ENCODE assay signal across 32 mouse cellular contexts in the genomic region with DNA sequence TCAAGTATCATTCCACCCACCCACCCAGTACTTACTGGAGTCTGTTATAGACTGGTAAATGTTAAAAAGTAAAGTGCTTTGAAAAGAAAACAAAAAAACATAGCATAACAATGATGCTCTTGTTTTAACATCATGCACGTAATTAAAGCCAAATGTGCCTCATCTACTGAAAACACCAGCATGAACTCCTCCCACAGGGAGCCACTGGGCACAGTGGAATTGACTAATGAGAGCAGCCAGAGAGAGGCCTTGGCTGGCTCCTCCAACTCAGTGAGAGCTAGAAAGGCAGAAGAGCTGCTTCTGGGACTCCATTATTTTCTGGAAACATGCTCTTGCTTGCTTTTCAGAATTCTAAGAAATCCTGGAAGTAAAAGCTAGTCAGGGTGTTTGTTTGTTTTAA. TPM values are rescaled to one million over a fixed set of nuclear protein-coding genes. Genes with fewer than 3 reads are reported as not detected.
DNase-seq lines count a peak whose midpoint lies in the region; ATAC-seq lines count a peak whose summit lies in the region.
"Had no signal": no experiment of that assay in that cellular context is flagged by ENCODE, and none has a peak within 500 bp of the region (broad histone marks: within the 10 kb centered on the region; RNA-seq: fewer than 3 reads in every experiment).

No protein-coding gene starts in this region.

- no peak overlapping the region for H3K9ac ChIP-seq in embryonic facial prominence, embryonic 11.5 days (replicated peaks; ENCODE audit: low read length)
- H3K9ac ChIP-seq: heart, embryonic 15.5 days; limb, embryonic 13.5 days; liver, embryonic 13.5 days; midbrain, embryonic 15.5 days; neural tube, embryonic 15.5 days had no signal

- no peak overlapping the region for H3K4me2 ChIP-seq in embryonic facial prominence, embryonic 11.5 days (ENCODE audit: low read depth, low read length)
- H3K4me2 ChIP-seq: heart, embryonic 15.5 days; limb, embryonic 13.5 days; liver, embryonic 13.5 days; midbrain, embryonic 15.5 days; neural tube, embryonic 15.5 days had no signal

- no peak overlapping the region for H3K27ac ChIP-seq in embryonic facial prominence, embryonic 11.5 days (replicated peaks; ENCODE audit: low read depth, low read length)
- H3K27ac ChIP-seq: heart, embryonic 15.5 days; kidney, postnatal 0 days; limb, embryonic 13.5 days; liver, embryonic 13.5 days; midbrain, embryonic 15.5 days; neural tube, embryonic 15.5 days had no signal

- H3K4me3 ChIP-seq in embryonic facial prominence, embryonic 11.5 days (ENCODE audit: low read depth, low read length) = no peak overlapping the region
- H3K4me3 ChIP-seq: heart, embryonic 10.5 days; heart, embryonic 15.5 days; limb, embryonic 13.5 days; liver, embryonic 13.5 days; midbrain, embryonic 15.5 days; neural tube, embryonic 15.5 days had no signal

- DNase-seq in embryo, embryonic 10 days (ENCODE audit: low spot score) = peak; percentile 27
- no peak for DNase-seq in embryo, embryonic 9.5 days (ENCODE audit: extremely low spot score)
- peak; percentile 63 for DNase-seq in embryonic facial prominence, embryonic 11.5 days (ENCODE audit: low spot score)
- DNase-seq in forelimb bud, embryonic 11.5 days (ENCODE audit: low read depth, low spot score) = peak; percentile 58
- DNase-seq in ovary, postnatal 14 days (ENCODE audit: low spot score) = no peak
- no peak for DNase-seq in gastrocnemius, postnatal 25 days
- no peak for DNase-seq in adrenal gland, postnatal 14 days
- DNase-seq: adrenal gland, postnatal 25 days; cerebellum, adult 11-12 months; cerebellum, adult 9-11 months; gastrocnemius, postnatal 10 days; kidney, adult 8-10 months; kidney, postnatal 4 days; layer of hippocampus, postnatal 36 days; liver, embryonic 13.5 days; lung, adult 18-20 months; lung, postnatal 4 days; right cerebral cortex, adult 18-20 months; spleen, adult 18-20 months; thymus, postnatal 14 days had no signal

- H3K4me1 ChIP-seq in embryonic facial prominence, embryonic 11.5 days (ENCODE audit: control insufficient read depth, insufficient read depth, low read length) = no peaks in the 10 kb centered on the region
- H3K4me1 ChIP-seq: liver, embryonic 13.5 days; midbrain, embryonic 15.5 days; neural tube, embryonic 15.5 days had no signal

- H3K27me3 ChIP-seq in embryonic facial prominence, embryonic 11.5 days (ENCODE audit: control insufficient read depth, insufficient read depth, low read length) = no peaks in the 10 kb centered on the region
- H3K27me3 ChIP-seq: heart, embryonic 15.5 days; limb, embryonic 13.5 days; liver, embryonic 13.5 days; midbrain, embryonic 15.5 days; neural tube, embryonic 15.5 days; Patski had no signal

- WGBS in embryonic facial prominence, embryonic 11.5 days = 42% methylated on average over 1 of the region's 1 CpGs

- no peaks in the 10 kb centered on the region for H3K36me3 ChIP-seq in embryonic facial prominence, embryonic 11.5 days (replicated peaks; ENCODE audit: control insufficient read depth, insufficient read depth, low read depth, low read length)
- H3K36me3 ChIP-seq: G1E; heart, embryonic 10.5 days; heart, embryonic 15.5 days; limb, embryonic 13.5 days; liver, embryonic 13.5 days; midbrain, embryonic 15.5 days; neural tube, embryonic 15.5 days had no signal

- no peaks in the 10 kb centered on the region for H3K9me3 ChIP-seq in embryonic facial prominence, embryonic 11.5 days (replicated peaks; ENCODE audit: control insufficient read depth, low read length)
- H3K9me3 ChIP-seq: G1E; heart, embryonic 10.5 days; heart, embryonic 15.5 days; limb, embryonic 13.5 days; liver, embryonic 13.5 days; megakaryocyte, embryonic 14.5 days; midbrain, embryonic 15.5 days; neural tube, embryonic 15.5 days had no signal

- ATAC-seq in embryonic facial prominence, embryonic 11.5 days (replicated peaks; ENCODE audit: insufficient number of reproducible peaks, low FRiP score, low TSS enrichment, low read depth) = no peak
- ATAC-seq: forebrain, embryonic 16.5 days; hindbrain, embryonic 16.5 days; lung, postnatal 0 days; midbrain, embryonic 15.5 days; Patski had no signal

RNA-seq across cellular contexts. Expression of a gene that starts 24.7 kb away (rescaled TPM):
- polyA plus RNA-seq in embryonic facial prominence, embryonic 11.5 days (2014; fragmentation: Nextera tagmentation; extraction: Ambion mirVana) = 2.2 TPM in 2 replicates
- total RNA-seq in gastrocnemius, postnatal 25 days (2021) = 1 to 10 TPM in 1 of 2 experiments, under 1 TPM in 1; 0.56 to 3.6 TPM
- 29.0 and 38.0 TPM in 2 replicates for total RNA-seq in adrenal gland, postnatal 14 days (2021)
- polyA plus RNA-seq: G1E had no signal

RNA-seq across cellular contexts. Expression of a gene that starts 41.4 kb away (rescaled TPM):
- 40.9 and 45.9 TPM in 2 replicates for polyA plus RNA-seq in embryonic facial prominence, embryonic 11.5 days (2014; fragmentation: Nextera tagmentation; extraction: Ambion mirVana)
- 10 to 100 TPM; 15.6 to 16.0 TPM for total RNA-seq in gastrocnemius, postnatal 25 days (2021)
- total RNA-seq in adrenal gland, postnatal 14 days (2021) = 27.0 and 27.8 TPM in 2 replicates

RNA-seq across cellular contexts. Expression of a gene that starts 56.9 kb away (rescaled TPM):
- 6.1 and 7.3 TPM in 2 replicates for polyA plus RNA-seq in embryonic facial prominence, embryonic 11.5 days (2014; fragmentation: Nextera tagmentation; extraction: Ambion mirVana)
- 1 to 10 TPM; 2.6 to 3.7 TPM for total RNA-seq in gastrocnemius, postnatal 25 days (2021)
- 16.4 and 69.4 TPM in 2 replicates for total RNA-seq in adrenal gland, postnatal 14 days (2021)

Comparison
In these comparisons a context has a peak if more than half of its experiments do, and no peak if none do; other contexts are left out.
1. DNase-seq: peak in embryo, embryonic 10 days (single experiment), embryonic facial prominence, embryonic 11.5 days (single experiment) and forelimb bud, embryonic 11.5 days (single experiment); none in embryo, embryonic 9.5 days (single experiment), ovary, postnatal 14 days (single experiment), gastrocnemius, postnatal 25 days (single experiment) and adrenal gland, postnatal 14 days (single experiment).